In genomic region chr2:77971361-77971760, GRCm38 (mm10) we compare ENCODE assay signal across 26 mouse cellular contexts.
"Had no signal": no experiment of that assay in that cellular context is flagged by ENCODE, and none has a peak within 500 bp of the region (broad histone marks: within the 10 kb centered on the region; RNA-seq: fewer than 3 reads in every experiment).

No protein-coding gene starts in this region.

- H3K36me3 ChIP-seq: embryonic facial prominence, embryonic 10.5 days; embryonic facial prominence, embryonic 12.5 days; embryonic facial prominence, embryonic 13.5 days; embryonic facial prominence, embryonic 15.5 days; forebrain, embryonic 10.5 days; forebrain, embryonic 12.5 days; forebrain, embryonic 15.5 days; heart, embryonic 10.5 days had no signal

- H3K4me1 ChIP-seq: embryonic facial prominence, embryonic 12.5 days; embryonic facial prominence, embryonic 13.5 days; embryonic facial prominence, embryonic 15.5 days; forebrain, embryonic 10.5 days; forebrain, embryonic 12.5 days; forebrain, embryonic 13.5 days; forebrain, embryonic 15.5 days; heart, embryonic 10.5 days had no signal

- H3K4me2 ChIP-seq: embryonic facial prominence, embryonic 12.5 days; embryonic facial prominence, embryonic 13.5 days; embryonic facial prominence, embryonic 15.5 days; forebrain, embryonic 12.5 days; forebrain, embryonic 13.5 days; forebrain, embryonic 15.5 days had no signal

- H3K27me3 ChIP-seq: embryonic facial prominence, embryonic 12.5 days; embryonic facial prominence, embryonic 13.5 days; embryonic facial prominence, embryonic 15.5 days; forebrain, embryonic 12.5 days; forebrain, embryonic 13.5 days; forebrain, embryonic 15.5 days had no signal

- H3K27ac ChIP-seq: embryonic facial prominence, embryonic 10.5 days; embryonic facial prominence, embryonic 12.5 days; embryonic facial prominence, embryonic 13.5 days; embryonic facial prominence, embryonic 15.5 days; forebrain, embryonic 10.5 days; forebrain, embryonic 12.5 days; forebrain, embryonic 13.5 days; forebrain, embryonic 15.5 days; gastrocnemius, adult 2 months; heart, adult 2 months; heart, embryonic 10.5 days had no signal

- DNase-seq: cerebellum, adult 9-11 months; cerebellum, postnatal 14 days; cerebellum, postnatal 25 days; cerebellum, postnatal 36 days; embryo, embryonic 11 days; forebrain, postnatal 0 days; gastrocnemius, adult 2 months; gastrocnemius, postnatal 10 days; gastrocnemius, postnatal 14 days; gastrocnemius, postnatal 25 days; gastrocnemius, postnatal 36 days; heart, adult 11 months; heart, adult 18-20 months; heart, adult 2 months had no signal

- H3K9ac ChIP-seq: embryonic facial prominence, embryonic 12.5 days; embryonic facial prominence, embryonic 13.5 days; embryonic facial prominence, embryonic 15.5 days; forebrain, embryonic 12.5 days; forebrain, embryonic 13.5 days; forebrain, embryonic 15.5 days; forebrain, postnatal 0 days had no signal

- ATAC-seq: forebrain, embryonic 13.5 days; forebrain, embryonic 14.5 days; forebrain, embryonic 15.5 days; forebrain, embryonic 16.5 days; forebrain, postnatal 0 days had no signal

- H3K9me3 ChIP-seq: embryonic facial prominence, embryonic 10.5 days; embryonic facial prominence, embryonic 12.5 days; embryonic facial prominence, embryonic 13.5 days; embryonic facial prominence, embryonic 15.5 days; forebrain, embryonic 10.5 days; forebrain, embryonic 12.5 days; forebrain, embryonic 13.5 days; forebrain, embryonic 15.5 days; heart, embryonic 10.5 days had no signal

- H3K4me3 ChIP-seq: embryonic facial prominence, embryonic 10.5 days; embryonic facial prominence, embryonic 12.5 days; embryonic facial prominence, embryonic 13.5 days; embryonic facial prominence, embryonic 15.5 days; erythroblast, embryonic 14.5 days; forebrain, embryonic 10.5 days; forebrain, embryonic 12.5 days; forebrain, embryonic 13.5 days; forebrain, embryonic 15.5 days; gastrocnemius, adult 2 months; heart, adult 2 months; heart, embryonic 10.5 days had no signal
